Mouse (Mus musculus) embryonic facial prominence, embryonic 14.5 days (tissue): Measurements from ENCODE around the gene Cisd1. TPM values are rescaled to one million over a fixed set of nuclear protein-coding genes. Genes with fewer than 3 reads are reported as not detected.

Source experiments
- ATAC-seq: fragments of 200-750 bp; cut with Nextera tagmentation; 2 replicates; pipeline ENCODE4 v1.8.0; 2017; ENCODE audit warnings: low read depth, moderate number of reproducible peaks, moderate TSS enrichment
- DNase-seq: peaks from one replicate; pipeline ENCODE4 v3.0.0-alpha.2; 2015; ENCODE audit warnings: low spot score
- H3K27ac ChIP-seq: fragments of 300-500 bp; sonication (generic); replicated peaks from 2 replicates; pipeline ENCODE4 v1.5.1; 2014; ENCODE audit warnings: low read depth, mild to moderate bottlenecking, low read length, moderate library complexity
- H3K27me3 ChIP-seq: fragments of 300-500 bp; sonication (generic); replicated peaks from 2 replicates; pipeline ENCODE4 v1.6.1; 2014; ENCODE audit warnings: low read length; ENCODE audit not compliant: control insufficient read depth, insufficient read depth
- H3K36me3 ChIP-seq: fragments of 300-500 bp; sonication (generic); 2 replicates; pipeline ENCODE4 v1.6.1; 2014; ENCODE audit warnings: low read length, mixed read lengths; ENCODE audit not compliant: control insufficient read depth, insufficient read depth
- H3K4me1 ChIP-seq: fragments of 300-500 bp; sonication (generic); 2 replicates; pipeline ENCODE4 v1.6.1; 2014; ENCODE audit warnings: antibody characterized with exemption, low read length; ENCODE audit not compliant: control insufficient read depth, insufficient read depth
- H3K4me2 ChIP-seq: fragments of 300-500 bp; sonication (generic); 2 replicates; pipeline ENCODE4 v1.6.1; 2014; ENCODE audit warnings: low read depth, mild to moderate bottlenecking, low read length, moderate library complexity, mixed read lengths
- H3K4me3 ChIP-seq: fragments of 300-500 bp; sonication (generic); 2 replicates; pipeline ENCODE4 v1.5.1; 2014; ENCODE audit warnings: low read depth, mild to moderate bottlenecking, low read length
- H3K9ac ChIP-seq: fragments of 300-500 bp; sonication (generic); 2 replicates; pipeline ENCODE4 v1.6.1; 2014; ENCODE audit warnings: low read depth, mild to moderate bottlenecking, low read length, moderate library complexity, mixed read lengths
- H3K9me3 ChIP-seq: fragments of 300-500 bp; sonication (generic); 2 replicates; pipeline ENCODE4 v1.6.1; 2016; ENCODE audit warnings: low read length; ENCODE audit not compliant: control insufficient read depth
- WGBS: fragments of 180-500 bp; shearing (Covaris S2); extraction: QIAGEN DNeasy Blood & Tissue Kit; methylation state at CpG from one replicate; pipeline ENCODE4 v1.1.7; 2014; 5-methylcytosine and 5-hydroxymethylcytosine counted together
- polyA plus RNA-seq: library from polyadenylated mRNA; unstranded; fragments of >200 nt; fragmentation: Nextera tagmentation; extraction: Ambion mirVana; gene quantifications from 2 replicates; pipeline ENCODE4 v1.2.1, GENCODE M21; 2014

The Cisd1 gene
- polyA plus RNA-seq, 1 experiment from 2014 or later = 99.6 TPM

DNA sequence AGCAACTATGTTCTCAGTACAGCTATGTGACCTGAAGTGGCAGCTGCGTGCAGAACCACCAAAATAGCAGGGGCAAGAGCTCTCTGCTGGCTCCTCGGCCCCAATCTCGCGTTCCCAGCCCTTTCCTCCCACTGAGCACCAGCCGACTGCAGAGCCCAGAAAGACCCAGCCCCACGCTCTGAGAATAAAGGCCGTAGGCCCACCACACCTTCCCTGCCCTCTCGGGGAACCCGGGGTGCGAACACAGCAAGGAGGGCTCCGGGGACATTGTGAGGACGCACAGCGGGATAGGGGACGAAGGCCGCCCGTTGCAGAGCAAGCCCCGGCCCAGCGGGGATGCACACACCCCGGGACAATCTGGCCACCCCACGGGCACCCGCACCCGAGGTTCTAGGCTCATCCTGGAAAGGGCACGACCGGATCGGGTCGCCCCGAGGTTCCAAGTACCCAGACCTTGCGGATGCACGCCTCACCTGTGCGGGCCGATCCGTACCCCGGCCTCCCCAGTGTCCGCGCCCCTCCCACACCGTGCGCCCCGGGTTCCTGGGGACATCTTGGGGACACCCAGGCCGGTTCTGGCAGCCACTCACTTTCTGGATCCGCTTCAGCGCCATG is 60.1 kb downstream of the Cisd1 start:
- no peaks in the 10 kb centered on the region for H3K36me3 ChIP-seq
- DNase-seq (peak; percentile 56), ATAC-seq (peak; percentile 70)
- H3K4me3 ChIP-seq = peak overlapping the region; percentile 96
- 1% methylated on average over 23 of the region's 41 CpGs for WGBS
- H3K27ac ChIP-seq = peak overlapping the region; percentile 67
- H3K4me2 ChIP-seq = peak overlapping the region; percentile 78
- H3K27me3 ChIP-seq = no peaks in the 10 kb centered on the region
- H3K4me1 ChIP-seq = peaks cover 17% of the 10 kb centered on the region; the same call in 1 of the 2 replicates
- H3K9me3 ChIP-seq = no peaks in the 10 kb centered on the region
- peak overlapping the region; percentile 94 for H3K9ac ChIP-seq

DNA sequence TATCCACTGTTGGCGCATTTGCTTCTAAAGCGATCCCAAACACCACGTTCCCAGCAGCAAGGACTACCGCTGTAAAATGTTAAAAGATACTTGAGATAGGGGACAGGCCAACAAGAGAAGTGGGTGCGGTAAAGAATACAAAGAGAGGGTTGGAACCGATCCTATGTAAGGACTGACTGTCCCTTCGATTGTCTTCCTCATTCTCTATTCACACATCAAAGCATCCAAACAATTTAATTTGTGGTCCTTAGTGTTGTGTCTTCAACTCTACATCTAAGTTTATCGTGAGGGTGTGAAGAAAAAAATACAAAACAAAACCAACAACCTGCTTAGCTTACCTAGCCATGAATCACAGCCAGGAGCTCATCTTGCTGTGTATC is 60.6 kb downstream of the Cisd1 start:
- WGBS = 16% methylated on average over 8 of the region's 8 CpGs
- H3K9me3 ChIP-seq = no peaks in the 10 kb centered on the region
- no peaks in the 10 kb centered on the region for H3K27me3 ChIP-seq
- ATAC-seq (no peak), DNase-seq (no peak)
- H3K27ac ChIP-seq = peak overlapping the region; percentile 67; the same call in 1 of the 2 replicates
- H3K9ac ChIP-seq = peak overlapping the region; percentile 94
- H3K4me1 ChIP-seq = peaks cover 17% of the 10 kb centered on the region; the same call in 1 of the 2 replicates
- peak overlapping the region; percentile 96 for H3K4me3 ChIP-seq
- H3K36me3 ChIP-seq = no peaks in the 10 kb centered on the region
- H3K4me2 ChIP-seq = peak overlapping the region; percentile 78

Other genes with a start within 250 kb of the Cisd1 start
- gene Bicc1, start 185.3 kb downstream of the Cisd1 start, polyA plus RNA-seq = 44.8 and 54.3 TPM in 2 replicates
- gene Tfam, start 106.7 kb downstream of the Cisd1 start, polyA plus RNA-seq = 56.5 and 64.1 TPM in 2 replicates
- gene Ube2d1, start 59.7 kb downstream of the Cisd1 start, polyA plus RNA-seq = 72.8 and 80.1 TPM in 2 replicates
- gene Ipmk, start 2.8 kb upstream of the Cisd1 start, polyA plus RNA-seq = 11.9 and 12.3 TPM in 2 replicates